Mouse (Mus musculus): Measurements from ENCODE around the gene Zfp335.

GRCm38 (mm10) chr2:164856309-164857100 lies 55.1 kb downstream of the Zfp335 start:
- TF ChIP-seq EP300 (IDR thresholded peaks at IDR 0.05; ENCODE audit: low read depth) (no peak), CTCF (IDR thresholded peaks at IDR 0.05; ENCODE audit: low read depth) (no peak)

Data from heart, postnatal 0 days (tissue).